Mouse (Mus musculus): ENCODE results near the gene Commd3. TPM values are rescaled to one million over a fixed set of nuclear protein-coding genes. Genes with fewer than 3 reads are reported as not detected.
A peak's percentile ranks its signal among the peaks of the same experiment; 100 is the strongest.

Commd3 gene
- 213 and 215 TPM in 2 replicates for polyA plus RNA-seq (2015; fragmentation: Nextera tagmentation; extraction: Ambion mirVana)

- H3K4me1 ChIP-seq = 0 out of 2 replicates have a peak, but pooled peaks cover 6% of the 10 kb centered on the region
- H3K4me3 ChIP-seq (replicated peaks) = peak within 1 kb of the TSS; percentile 63
- peak within 1 kb of the TSS; percentile 79 for H3K4me2 ChIP-seq (replicated peaks)
- peak within 1 kb of the TSS; percentile 90 for H3K27ac ChIP-seq (replicated peaks)
- H3K9me3 ChIP-seq (replicated peaks) = no peaks in the 10 kb centered on the region
- no peaks in the 10 kb centered on the region for H3K27me3 ChIP-seq
- no peaks in the 10 kb centered on the region for H3K36me3 ChIP-seq
- H3K9ac ChIP-seq = peak within 1 kb of the TSS; percentile 92
- peak; percentile 86 for ATAC-seq (ENCODE audit: insufficient number of reproducible peaks, low FRiP score, low TSS enrichment, low read depth)
- WGBS = under 1% methylated on average over 87 of the region's 91 CpGs
Observed at GRCm38 (mm10) chr2:18672133-18672765, at the start of gene Commd3. Commd3 (plus strand) TSS chr2:18672384.

- no peak for ATAC-seq (ENCODE audit: insufficient number of reproducible peaks, low FRiP score, low TSS enrichment, low read depth)
- H3K9ac ChIP-seq = no peak overlapping the region
- H3K36me3 ChIP-seq = no peaks in the 10 kb centered on the region
- H3K27ac ChIP-seq (replicated peaks) = no peak overlapping the region
- no peaks in the 10 kb centered on the region for H3K9me3 ChIP-seq (replicated peaks)
- no peaks in the 10 kb centered on the region for H3K27me3 ChIP-seq
- 55% methylated on average over 10 of the region's 10 CpGs for WGBS
- no peaks in the 10 kb centered on the region for H3K4me1 ChIP-seq
- no peak overlapping the region for H3K4me3 ChIP-seq (replicated peaks)
- no peak overlapping the region for H3K4me2 ChIP-seq (replicated peaks)
Observed at GRCm38 (mm10) chr2:18623219-18623618, 49.0 kb upstream of the Commd3 start.

GRCm38 (mm10) chr2:18630547-18630946, 41.6 kb upstream of the Commd3 start:
- Histone ChIP-seq H3K4me3 (replicated peaks) (no peak overlapping the region), H3K27me3 (no peaks in the 10 kb centered on the region), H3K4me1 (no peaks in the 10 kb centered on the region), H3K36me3 (no peaks in the 10 kb centered on the region), H3K9me3 (replicated peaks) (no peaks in the 10 kb centered on the region), H3K9ac (no peak overlapping the region), H3K4me2 (replicated peaks) (no peak overlapping the region), H3K27ac (replicated peaks) (no peak overlapping the region)
- ATAC-seq (ENCODE audit: insufficient number of reproducible peaks, low FRiP score, low TSS enrichment, low read depth) = no peak
- WGBS = 74% methylated on average over 5 of the region's 5 CpGs

GRCm38 (mm10) chr2:18635052-18635451, 37.1 kb upstream of the Commd3 start:
- no peak for ATAC-seq (ENCODE audit: insufficient number of reproducible peaks, low FRiP score, low TSS enrichment, low read depth)
- H3K27ac ChIP-seq (replicated peaks) = no peak overlapping the region
- H3K36me3 ChIP-seq = no peaks in the 10 kb centered on the region
- no peak overlapping the region for H3K4me3 ChIP-seq (replicated peaks)
- no peak overlapping the region for H3K4me2 ChIP-seq (replicated peaks)
- H3K27me3 ChIP-seq = no peaks in the 10 kb centered on the region
- H3K9ac ChIP-seq = no peak overlapping the region
- no peaks in the 10 kb centered on the region for H3K4me1 ChIP-seq
- WGBS = 81% methylated on average over 8 of the region's 8 CpGs
- H3K9me3 ChIP-seq (replicated peaks) = no peaks in the 10 kb centered on the region

- Histone ChIP-seq H3K4me2 (replicated peaks) (no peak overlapping the region), H3K36me3 (no peaks in the 10 kb centered on the region), H3K9me3 (replicated peaks) (no peaks in the 10 kb centered on the region), H3K4me3 (replicated peaks) (no peak overlapping the region), H3K4me1 (no peaks in the 10 kb centered on the region), H3K27ac (replicated peaks) (no peak overlapping the region), H3K9ac (no peak overlapping the region), H3K27me3 (no peaks in the 10 kb centered on the region)
- 90% methylated on average over 3 of the region's 4 CpGs for WGBS
- no peak for ATAC-seq (ENCODE audit: insufficient number of reproducible peaks, low FRiP score, low TSS enrichment, low read depth)
Observed at GRCm38 (mm10) chr2:18648563-18648962, 23.6 kb upstream of the Commd3 start.

- H3K4me2 ChIP-seq (replicated peaks) = no peak overlapping the region
- no peaks in the 10 kb centered on the region for H3K36me3 ChIP-seq
- no peaks in the 10 kb centered on the region for H3K9me3 ChIP-seq (replicated peaks)
- no peak overlapping the region for H3K9ac ChIP-seq
- no peaks in the 10 kb centered on the region for H3K4me1 ChIP-seq
- no peak overlapping the region for H3K27ac ChIP-seq (replicated peaks)
- no peaks in the 10 kb centered on the region for H3K27me3 ChIP-seq
- no peak overlapping the region for H3K4me3 ChIP-seq (replicated peaks)
- ATAC-seq (ENCODE audit: insufficient number of reproducible peaks, low FRiP score, low TSS enrichment, low read depth) = no peak
- 64% methylated on average over 5 of the region's 5 CpGs for WGBS
Observed at GRCm38 (mm10) chr2:18654821-18655220, 17.4 kb upstream of the Commd3 start.

GRCm38 (mm10) chr2:18664003-18664402, 8.2 kb upstream of the Commd3 start:
- Histone ChIP-seq H3K9me3 (replicated peaks) (no peaks in the 10 kb centered on the region), H3K4me2 (replicated peaks) (no peak overlapping the region), H3K4me1 (no peaks in the 10 kb centered on the region), H3K36me3 (no peaks in the 10 kb centered on the region), H3K27ac (replicated peaks) (no peak overlapping the region), H3K27me3 (no peaks in the 10 kb centered on the region), H3K9ac (no peak overlapping the region), H3K4me3 (replicated peaks) (no peak overlapping the region)
- WGBS = 84% methylated on average over 3 of the region's 3 CpGs
- no peak for ATAC-seq (ENCODE audit: insufficient number of reproducible peaks, low FRiP score, low TSS enrichment, low read depth)

- Histone ChIP-seq H3K4me1 (0 out of 2 replicates have a peak, but pooled peaks cover 4% of the 10 kb centered on the region), H3K4me2 (replicated peaks) (no peak overlapping the region), H3K4me3 (replicated peaks) (no peak overlapping the region), H3K27ac (replicated peaks) (no peak overlapping the region), H3K9ac (no peak overlapping the region), H3K27me3 (no peaks in the 10 kb centered on the region), H3K9me3 (replicated peaks) (no peaks in the 10 kb centered on the region), H3K36me3 (no peaks in the 10 kb centered on the region)
- no peak for ATAC-seq (ENCODE audit: insufficient number of reproducible peaks, low FRiP score, low TSS enrichment, low read depth)
- WGBS = 34% methylated on average over 6 of the region's 6 CpGs
Observed at GRCm38 (mm10) chr2:18671041-18671440, 1.1 kb upstream of the Commd3 start.

GRCm38 (mm10) chr2:18672766-18673164, 581 bp downstream of the Commd3 start:
- no peak for ATAC-seq (ENCODE audit: insufficient number of reproducible peaks, low FRiP score, low TSS enrichment, low read depth)
- under 1% methylated on average over 11 of the region's 11 CpGs for WGBS
- Histone ChIP-seq H3K27ac (replicated peaks) (peak overlapping the region; percentile 90), H3K4me2 (replicated peaks) (peak overlapping the region; percentile 79), H3K9me3 (replicated peaks) (no peaks in the 10 kb centered on the region), H3K36me3 (no peaks in the 10 kb centered on the region), H3K27me3 (no peaks in the 10 kb centered on the region), H3K4me1 (0 out of 2 replicates have a peak, but pooled peaks cover 7% of the 10 kb centered on the region), H3K9ac (peak overlapping the region; percentile 92), H3K4me3 (replicated peaks) (peak overlapping the region; percentile 63)

GRCm38 (mm10) chr2:18673766-18674165, 1.6 kb downstream of the Commd3 start:
- no peak for ATAC-seq (ENCODE audit: insufficient number of reproducible peaks, low FRiP score, low TSS enrichment, low read depth)
- WGBS = 57% methylated on average over 4 of the region's 4 CpGs
- no peak overlapping the region for H3K27ac ChIP-seq (replicated peaks)

GRCm38 (mm10) chr2:18674193-18674902, 2.2 kb downstream of the Commd3 start:
- Histone ChIP-seq H3K27ac (replicated peaks) (no peak overlapping the region), H3K9ac (no peak overlapping the region), H3K36me3 (no peaks in the 10 kb centered on the region), H3K4me1 (peaks cover 15% of the 10 kb centered on the region; the same call in 1 of the 2 replicates), H3K27me3 (peaks cover 4% of the 10 kb centered on the region; the same call in 1 of the 2 replicates), H3K4me3 (replicated peaks) (no peak overlapping the region), H3K4me2 (replicated peaks) (no peak overlapping the region), H3K9me3 (replicated peaks) (no peaks in the 10 kb centered on the region)
- no peak for ATAC-seq (ENCODE audit: insufficient number of reproducible peaks, low FRiP score, low TSS enrichment, low read depth)
- 72% methylated on average over 4 of the region's 4 CpGs for WGBS

More at GRCm38 (mm10) chr2:18673766-18674165, 1.6 kb downstream of the Commd3 start:
- Histone ChIP-seq H3K36me3 (no peaks in the 10 kb centered on the region), H3K4me2 (replicated peaks) (no peak overlapping the region), H3K4me3 (replicated peaks) (no peak overlapping the region), H3K4me1 (peaks cover 15% of the 10 kb centered on the region; the same call in 1 of the 2 replicates), H3K9ac (no peak overlapping the region), H3K27me3 (no peaks in the 10 kb centered on the region), H3K9me3 (replicated peaks) (no peaks in the 10 kb centered on the region)

All from embryonic facial prominence, embryonic 15.5 days (tissue).